Mouse (Mus musculus) adrenal gland, adult 2 months (tissue): Measurements from ENCODE around the gene Klhl24. TPM values are rescaled to one million over a fixed set of nuclear protein-coding genes. Genes with fewer than 3 reads are reported as not detected.
"Not testable (repeated sequence)": the region's sequence is repeated elsewhere in the genome, so short reads cannot be mapped to it uniquely, and the experiment has no call there.

Experiments
- DNase-seq: peaks from one replicate; pipeline ENCODE4 v3.0.0; 2021
- long read RNA-seq: library from polyadenylated mRNA; stranded (forward); transcript quantifications from one replicate; pipeline ENCODE4 v2.0.0, GENCODE M21; 2021
- polyA plus RNA-seq: library from polyadenylated mRNA; depleted of rRNA; stranded (reverse); fragments of >200 nt; gene quantifications from 2 replicates; pipeline ENCODE4 v1.2.3, GENCODE M21; 2012; rRNA removed
- total RNA-seq, 2 experiments: library from RNA; stranded (reverse); gene quantifications; 2 replicates each; pipeline ENCODE4 v1.2.3; 2021

Gene Klhl24
- total RNA-seq (10 to 100 TPM; 62.6 to 64.3 TPM), polyA plus RNA-seq (3.5 and 3.7 TPM in 2 replicates)
- long read RNA-seq, full-length matches to known transcripts: 2 of 6 reads
- long read RNA-seq, partial matches to known transcripts: 1 of 6 reads
- long read RNA-seq, other reads (novel, unspliced or antisense): 3 of 6 reads

- DNase-seq: peak; percentile 95
Observed at GRCm38 (mm10) chr16:20097069-20097710, at the start of gene Klhl24. Gene Klhl24, plus strand, starts transcription at chr16:20097542.

GRCm38 (mm10) chr16:20052655-20053054 is 44.7 kb upstream of the Klhl24 start:
- DNase-seq: no peak

GRCm38 (mm10) chr16:20072770-20073169 is 24.6 kb upstream of the Klhl24 start:
- DNase-seq: no peak

- no peak for DNase-seq
Observed at GRCm38 (mm10) chr16:20076675-20077074, 20.7 kb upstream of the Klhl24 start.

- DNase-seq: no peak
Observed at GRCm38 (mm10) chr16:20080271-20080670, 17.1 kb upstream of the Klhl24 start.

- DNase-seq: no peak
Observed at GRCm38 (mm10) chr16:20084623-20085022, 12.7 kb upstream of the Klhl24 start.

GRCm38 (mm10) chr16:20085250-20085905 is 12.0 kb upstream of the Klhl24 start:
- DNase-seq: no peak

GRCm38 (mm10) chr16:20086976-20087375 is 10.4 kb upstream of the Klhl24 start:
- DNase-seq: no peak

- no peak for DNase-seq
Observed at GRCm38 (mm10) chr16:20089636-20090035, 7.7 kb upstream of the Klhl24 start.

GRCm38 (mm10) chr16:20090921-20091575 is 6.3 kb upstream of the Klhl24 start:
- DNase-seq: no peak

GRCm38 (mm10) chr16:20095966-20096365 is 1.4 kb upstream of the Klhl24 start:
- no peak for DNase-seq

- peak; percentile 99 for DNase-seq
Observed at GRCm38 (mm10) chr16:20097711-20098374, 501 bp downstream of the Klhl24 start.

GRCm38 (mm10) chr16:20098375-20098727 is 1.0 kb downstream of the Klhl24 start:
- no peak for DNase-seq

GRCm38 (mm10) chr16:20098866-20099629 is 1.7 kb downstream of the Klhl24 start:
- no peak for DNase-seq

GRCm38 (mm10) chr16:20106996-20107395 is 9.7 kb downstream of the Klhl24 start:
- DNase-seq: no peak

- DNase-seq: no peak
Observed at GRCm38 (mm10) chr16:20108961-20109360, 11.6 kb downstream of the Klhl24 start.

- no peak for DNase-seq
Observed at GRCm38 (mm10) chr16:20112649-20113048, 15.3 kb downstream of the Klhl24 start.

GRCm38 (mm10) chr16:20116069-20116468 is 18.7 kb downstream of the Klhl24 start:
- DNase-seq: no peak

- DNase-seq: not testable (repeated sequence)
Observed at GRCm38 (mm10) chr16:20126319-20126883, 29.1 kb downstream of the Klhl24 start.

GRCm38 (mm10) chr16:20130397-20130796 is 33.1 kb downstream of the Klhl24 start:
- no peak for DNase-seq
